Mouse (Mus musculus) thymus, postnatal 4 days (tissue): Measurements from ENCODE around the gene Mars.

Experiments used
- DNase-seq: peaks from one replicate; pipeline ENCODE4 v3.0.0; 2021

Gene Mars

DNA sequence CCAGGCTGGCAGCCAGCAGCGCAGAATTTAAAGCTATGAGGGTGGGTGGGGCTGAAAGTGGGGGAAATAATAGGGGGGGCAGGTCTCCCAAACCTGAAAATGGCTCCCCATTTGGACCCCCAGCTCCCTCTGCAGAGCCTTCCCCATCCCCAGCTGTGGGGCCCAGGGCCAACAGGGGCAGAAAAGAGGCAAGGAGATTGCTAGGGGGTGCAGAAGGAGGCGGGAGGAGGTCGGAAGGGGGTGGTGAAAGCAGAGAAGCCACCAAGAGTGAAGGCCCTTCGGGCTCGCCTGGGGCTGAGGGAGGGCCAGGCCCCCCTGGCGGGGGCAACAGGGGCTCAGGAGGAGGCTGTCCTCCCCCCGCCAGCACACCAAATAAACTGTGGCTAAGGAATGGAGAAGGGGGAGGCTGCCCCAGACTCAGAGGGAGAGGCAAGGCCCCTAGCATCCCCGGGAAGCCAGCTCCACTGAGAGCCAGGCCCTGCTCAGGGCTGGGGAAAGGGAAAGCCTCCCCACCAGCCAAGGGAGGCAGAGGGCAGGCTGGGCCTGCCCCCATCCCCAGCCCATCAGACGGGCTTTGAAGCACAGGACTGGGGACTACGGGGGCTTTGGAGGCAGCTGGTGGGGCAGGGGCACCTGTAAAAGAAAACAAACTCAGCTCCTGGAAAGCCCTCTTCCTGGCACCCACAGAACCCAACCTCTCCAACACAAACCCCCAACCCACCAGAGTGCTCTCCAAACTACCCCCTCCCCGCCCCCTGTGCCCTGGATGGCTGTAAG lies 26.7 kb downstream of the Mars start:
- DNase-seq = no peak

DNA sequence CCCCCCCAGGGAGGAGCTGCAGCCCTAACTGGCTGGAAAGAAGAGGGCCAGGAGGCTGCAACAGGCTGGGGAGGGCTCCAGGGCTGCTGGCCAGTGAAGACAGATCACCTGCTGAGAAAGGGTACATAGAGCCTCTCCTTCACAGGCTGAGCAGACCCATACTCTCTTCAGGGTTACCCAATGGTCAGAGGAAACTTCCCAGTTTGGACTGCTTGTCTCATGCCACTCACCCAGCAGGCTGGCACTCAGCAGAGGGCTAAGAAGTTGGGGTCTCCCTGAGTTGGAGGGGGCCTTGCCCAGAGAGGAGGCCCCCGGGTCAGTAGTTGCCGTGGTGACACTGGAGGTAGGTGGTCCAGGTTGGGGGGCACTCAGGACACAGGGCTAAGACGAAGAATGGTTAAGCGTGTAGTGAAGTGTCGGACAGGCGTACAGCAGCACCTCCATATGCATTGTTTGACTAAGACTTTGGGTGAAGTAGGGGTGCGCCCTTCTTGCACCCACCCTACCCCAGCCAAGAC lies 27.4 kb downstream of the Mars start:
- no peak for DNase-seq

DNA sequence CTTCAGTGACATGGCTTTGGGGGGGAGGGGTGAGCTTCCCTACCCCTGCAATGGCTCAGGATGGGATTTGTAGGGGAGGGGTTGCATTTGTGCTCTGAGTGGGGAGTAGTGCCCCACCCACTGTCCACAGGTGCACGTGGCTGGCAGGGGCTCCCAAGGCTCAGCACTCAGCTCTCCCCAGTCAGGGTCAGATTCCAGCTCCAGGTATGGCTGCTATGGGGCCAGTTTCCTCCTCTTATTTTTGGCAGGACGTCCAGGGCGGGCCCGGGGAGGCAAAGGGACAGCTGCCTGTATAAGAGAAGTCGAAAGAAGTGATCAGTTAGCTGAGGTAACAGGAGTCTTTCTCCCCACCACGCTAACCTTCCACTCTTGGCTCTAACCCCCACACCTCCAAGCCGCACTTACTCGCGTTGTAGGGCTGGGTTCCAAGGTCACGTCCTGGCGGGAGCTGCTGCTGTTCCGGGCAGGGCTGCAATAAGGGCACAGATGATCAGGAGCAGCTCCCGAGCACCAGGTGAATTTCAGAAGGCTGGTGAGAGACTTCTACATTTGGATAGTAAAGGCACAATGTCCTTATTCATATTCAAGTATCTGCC lies 28.9 kb downstream of the Mars start:
- no peak for DNase-seq

DNA sequence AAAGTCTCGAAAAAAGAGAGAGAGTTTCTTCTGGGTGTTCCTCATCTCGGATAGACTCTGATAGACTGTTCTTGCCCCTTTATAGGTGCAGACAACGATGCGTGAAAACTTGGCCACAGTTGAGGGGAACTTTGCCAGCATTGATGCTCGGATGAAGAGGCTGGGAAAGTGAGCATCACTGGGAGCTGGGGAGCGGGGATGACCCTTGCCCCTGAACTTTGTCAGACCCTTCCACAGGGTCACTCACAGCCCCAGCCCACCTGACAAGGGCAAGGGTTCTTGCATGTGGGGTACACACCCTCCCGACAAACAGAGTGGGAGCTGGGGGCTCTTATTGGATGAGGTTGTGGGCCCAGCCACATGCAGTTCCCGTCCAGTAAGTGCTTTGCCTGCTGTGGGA lies 30.3 kb downstream of the Mars start:
- DNase-seq = no peak

DNA sequence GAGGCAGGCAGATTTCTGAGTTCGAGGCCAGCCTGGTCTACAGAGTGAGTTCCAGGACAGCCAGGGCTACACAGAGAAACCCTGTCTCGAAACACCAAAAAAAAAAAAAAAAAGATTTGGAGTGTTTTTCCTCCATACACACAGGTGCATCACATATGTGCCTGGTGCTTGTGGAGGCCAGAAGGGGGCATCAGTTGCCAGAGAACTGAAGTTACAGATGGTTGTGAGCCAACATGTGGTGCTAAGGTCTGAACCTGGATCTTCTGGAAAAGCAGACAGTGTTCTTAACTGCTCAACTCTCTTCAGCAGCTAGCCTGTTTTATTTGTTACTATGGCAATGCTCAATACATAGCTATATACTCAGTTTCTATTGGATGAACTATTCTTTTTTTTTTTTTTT lies 31.9 kb downstream of the Mars start:
- no peak for DNase-seq

DNA sequence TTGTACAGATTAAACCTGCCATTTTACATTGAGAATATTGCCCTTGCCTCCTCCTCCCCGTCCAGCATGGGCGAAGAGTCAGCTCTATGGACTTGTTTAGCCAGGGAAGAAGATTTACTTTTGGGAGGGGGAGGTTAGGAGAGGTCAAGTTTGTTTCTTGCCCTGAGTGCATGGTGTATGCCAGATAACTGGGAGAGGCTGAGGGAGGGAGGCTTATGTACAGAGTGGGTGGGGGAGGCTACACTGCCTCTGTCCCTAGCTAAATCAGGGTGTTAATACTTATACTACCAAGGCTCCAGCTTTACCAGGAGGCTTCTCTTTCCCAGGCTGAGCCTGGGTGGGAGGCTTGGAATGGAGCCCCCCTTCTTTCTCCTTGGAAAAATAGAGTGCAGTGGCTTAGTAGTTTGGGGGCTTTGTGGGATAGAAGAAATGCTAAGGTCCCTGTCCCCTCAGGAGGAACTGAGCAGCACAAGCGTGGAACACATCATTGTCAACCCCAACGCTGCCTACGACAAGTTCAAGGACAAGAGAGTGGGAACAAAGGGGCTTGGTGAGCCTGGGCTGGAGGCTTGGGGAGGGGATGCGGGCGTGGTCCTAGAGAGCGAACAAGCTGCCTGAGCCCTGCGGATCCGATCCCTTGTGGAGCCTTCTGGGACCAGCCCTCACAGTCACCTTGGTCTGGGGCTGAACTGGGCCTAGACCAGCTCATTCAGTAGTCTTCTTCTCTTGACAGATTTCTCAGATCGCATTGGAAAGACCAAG lies 37.1 kb downstream of the Mars start:
- no peak for DNase-seq

DNA sequence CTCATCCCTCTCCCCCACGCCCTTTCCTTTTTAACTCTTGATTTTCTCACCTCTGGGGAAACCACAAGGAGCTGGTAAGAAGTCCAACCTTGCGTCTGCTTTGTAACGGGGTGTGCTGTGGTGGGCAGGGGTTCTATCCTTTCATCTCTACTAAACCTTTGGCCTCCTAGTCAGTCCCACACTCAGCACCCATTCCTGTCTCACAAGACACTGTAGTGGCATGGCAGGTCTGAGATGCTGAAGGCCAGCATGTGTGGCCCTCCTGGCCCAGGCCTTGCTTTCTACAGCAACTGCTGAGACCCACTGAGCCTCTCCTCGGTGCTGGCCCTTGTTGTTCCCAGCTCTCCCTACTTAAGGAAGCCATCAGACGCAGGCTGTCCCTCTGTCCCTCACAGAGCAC lies 39.2 kb downstream of the Mars start:
- no peak for DNase-seq

DNA sequence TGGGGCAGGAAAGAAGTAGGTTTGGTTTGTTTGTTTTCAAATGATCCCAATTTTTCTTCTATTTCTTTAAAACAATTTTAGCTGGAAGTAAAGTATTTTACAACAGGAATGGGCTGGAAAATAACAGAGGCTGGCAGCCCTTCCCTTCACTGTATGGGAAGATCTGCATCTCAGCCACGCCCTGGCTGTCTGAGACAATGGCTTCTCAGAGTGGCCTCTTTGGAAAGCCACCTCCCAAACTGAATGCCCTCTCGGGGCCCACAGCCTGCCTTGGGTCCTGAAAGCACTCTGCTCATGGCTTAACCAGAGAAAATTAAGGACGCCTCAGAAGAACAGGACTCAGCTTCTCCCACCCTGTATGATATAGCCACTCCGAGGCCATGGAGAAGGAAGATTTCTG lies 41.7 kb downstream of the Mars start:
- no peak for DNase-seq

DNA sequence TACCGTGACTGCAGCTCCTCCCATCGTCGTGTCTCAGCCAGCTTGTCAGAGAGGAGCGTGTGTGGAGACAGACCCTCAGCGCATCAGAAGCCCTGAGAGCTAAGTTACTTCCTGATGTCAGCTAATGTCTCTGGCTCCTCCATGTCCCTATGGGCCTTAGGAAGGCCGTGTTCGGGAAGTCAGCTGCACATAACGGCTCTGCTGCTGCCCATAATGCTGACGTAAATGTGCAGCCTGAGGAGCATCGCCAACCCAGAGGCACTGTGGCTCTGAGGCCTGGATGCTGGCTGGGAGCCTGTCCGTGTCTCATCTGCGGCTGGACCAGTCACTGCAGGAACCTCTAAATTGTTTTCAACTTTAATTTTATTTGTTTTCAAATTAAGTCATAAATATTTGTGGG lies 42.5 kb downstream of the Mars start:
- no peak for DNase-seq

DNA sequence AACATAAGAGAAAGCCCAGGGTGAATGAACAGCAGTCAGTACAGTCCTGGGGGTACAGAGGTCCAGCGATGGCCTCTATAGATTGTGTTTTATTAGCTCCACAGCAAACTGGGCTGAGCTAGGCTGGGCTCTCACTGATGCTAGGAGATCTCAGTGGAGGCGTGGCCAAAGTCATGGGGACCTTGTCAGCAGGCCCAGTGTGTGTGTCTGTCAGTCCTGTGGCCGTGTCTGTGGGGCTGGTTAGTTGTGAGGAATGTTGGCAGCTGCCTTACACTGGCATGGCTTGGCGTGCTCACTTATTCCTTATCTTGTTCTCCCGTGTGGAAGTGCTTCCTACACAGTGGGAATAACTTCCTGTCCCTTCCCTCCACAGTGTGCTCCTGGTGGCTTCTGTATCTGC lies 43.2 kb downstream of the Mars start:
- no peak for DNase-seq

DNA sequence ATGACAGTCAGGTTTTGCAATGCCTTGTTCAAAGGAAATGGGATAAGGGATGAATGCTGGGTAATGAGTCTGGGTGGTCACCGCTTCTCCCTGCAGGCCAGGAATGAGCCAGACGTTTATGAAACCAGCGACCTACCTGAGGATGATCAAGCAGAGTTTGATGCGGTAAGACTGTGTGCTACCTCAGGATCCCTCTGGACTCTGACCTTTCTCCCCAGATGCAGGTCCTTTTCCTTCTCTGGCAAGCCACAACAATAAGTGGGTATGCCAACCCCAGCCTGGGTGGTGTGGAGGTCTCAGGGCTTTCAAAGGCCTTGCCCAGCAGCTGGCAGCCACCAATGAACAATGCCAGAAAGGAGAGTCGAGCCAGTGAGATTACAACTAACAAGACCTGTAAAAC lies 44.3 kb downstream of the Mars start:
- no peak for DNase-seq

DNA sequence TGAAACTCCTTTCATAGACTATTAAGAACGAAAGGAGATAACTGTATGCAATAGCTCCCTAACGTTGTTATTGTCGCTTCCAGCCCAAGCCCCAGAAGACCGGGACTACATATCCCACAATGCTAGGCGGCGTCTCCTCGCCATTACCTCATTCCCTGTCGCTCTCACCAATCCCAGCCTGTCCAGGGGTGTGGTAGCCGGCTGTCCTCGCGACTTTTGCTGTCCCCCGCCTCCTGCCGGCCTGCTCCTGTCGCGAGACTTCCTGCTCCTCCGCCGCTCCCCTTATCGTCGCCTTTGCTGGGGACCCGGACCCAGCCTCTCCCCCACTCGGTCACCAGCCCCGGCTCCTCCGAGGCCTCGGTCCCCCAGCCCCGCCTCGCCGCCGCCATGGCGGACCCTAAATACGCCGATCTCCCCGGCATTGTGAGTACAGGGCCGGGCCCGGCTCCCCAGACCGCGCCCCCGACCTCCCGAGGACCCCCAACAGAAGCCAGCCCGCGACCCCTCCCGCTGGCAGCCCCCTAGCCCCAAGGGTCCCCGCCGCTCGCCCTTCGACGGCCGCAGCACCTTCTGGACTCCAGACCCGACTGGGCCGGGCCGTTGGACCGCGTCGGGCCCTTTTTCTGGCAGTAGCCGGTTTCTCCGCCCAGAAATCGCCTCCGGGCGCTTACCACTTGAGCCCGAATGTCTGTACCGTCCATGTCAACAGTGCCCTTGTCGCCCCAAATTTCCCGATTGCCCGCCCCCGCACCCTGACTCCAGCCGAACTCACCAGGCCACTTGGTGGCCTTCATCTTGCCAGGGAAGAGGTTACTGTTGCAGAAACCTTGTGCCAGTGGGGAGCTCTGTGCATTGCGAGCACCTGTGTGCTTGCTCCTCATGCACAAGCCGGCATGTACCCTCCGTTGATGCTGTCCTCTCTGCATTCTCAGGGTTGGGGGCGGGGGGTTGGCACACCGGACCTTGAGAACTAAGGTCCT lies 45.2 kb downstream of the Mars start, which contains the start of gene Dctn2:
Gene Dctn2 (plus strand): TSS at position 257 of the 980 bp plus-strand sequence.
- peak; percentile 89 for DNase-seq

DNA sequence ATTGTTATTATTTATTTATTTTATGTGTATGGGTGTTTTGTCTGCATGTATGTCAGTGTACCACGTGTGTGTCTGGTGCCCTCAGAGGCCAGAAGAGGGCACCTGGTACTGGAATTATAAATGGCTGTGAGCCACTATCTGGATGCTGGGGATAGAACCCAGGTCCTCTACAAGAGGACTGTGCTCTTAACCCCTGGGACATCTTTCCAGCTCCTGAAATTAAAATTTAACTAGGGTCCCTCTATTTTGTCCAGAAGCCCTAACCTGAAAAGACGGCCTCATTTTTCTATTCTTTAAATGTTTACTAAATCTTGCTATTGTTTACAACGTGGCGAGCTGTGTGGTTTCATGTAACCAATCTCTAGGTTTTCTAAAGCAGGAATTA lies 45.9 kb downstream of the Mars start:
- DNase-seq = peak; percentile 37

DNA sequence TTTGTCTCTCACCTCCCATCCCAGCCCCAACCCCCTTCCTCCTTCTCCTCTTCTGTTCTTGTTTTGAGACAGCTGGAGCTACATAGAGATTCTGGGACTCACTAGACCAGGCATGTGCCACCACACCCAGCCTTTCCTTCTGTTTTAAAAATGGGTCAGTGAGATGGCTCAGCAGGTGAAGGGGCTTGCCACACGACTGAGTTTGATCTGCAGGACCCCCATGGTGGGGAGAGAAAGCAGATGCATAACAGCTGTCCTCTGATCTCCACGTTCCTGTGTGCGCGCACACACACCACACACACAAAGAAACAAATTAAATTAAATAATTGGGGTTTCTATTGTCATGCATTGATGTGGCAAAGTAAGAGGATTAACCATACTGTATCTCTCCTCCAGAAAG lies 46.6 kb downstream of the Mars start:
- no peak for DNase-seq

DNA sequence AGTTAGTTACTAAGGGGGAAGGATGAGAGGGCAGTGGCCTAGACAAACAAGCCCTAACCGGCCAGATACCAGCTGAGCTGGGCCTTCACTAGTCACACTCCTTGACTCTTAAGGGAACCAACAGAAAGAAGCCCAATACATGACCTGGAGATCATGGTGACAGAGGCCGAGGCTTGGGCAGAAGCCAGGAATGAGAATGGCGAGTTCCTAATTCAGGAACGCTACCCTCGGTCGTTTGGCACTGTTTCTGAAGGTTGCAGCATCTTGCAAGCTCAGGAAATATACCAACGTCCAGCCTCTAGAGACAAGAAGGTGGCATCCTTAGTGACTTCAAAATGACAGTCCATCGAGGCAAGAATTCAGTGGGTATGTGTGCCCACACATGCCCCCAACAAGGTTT lies 47.2 kb downstream of the Mars start:
- no peak for DNase-seq

DNA sequence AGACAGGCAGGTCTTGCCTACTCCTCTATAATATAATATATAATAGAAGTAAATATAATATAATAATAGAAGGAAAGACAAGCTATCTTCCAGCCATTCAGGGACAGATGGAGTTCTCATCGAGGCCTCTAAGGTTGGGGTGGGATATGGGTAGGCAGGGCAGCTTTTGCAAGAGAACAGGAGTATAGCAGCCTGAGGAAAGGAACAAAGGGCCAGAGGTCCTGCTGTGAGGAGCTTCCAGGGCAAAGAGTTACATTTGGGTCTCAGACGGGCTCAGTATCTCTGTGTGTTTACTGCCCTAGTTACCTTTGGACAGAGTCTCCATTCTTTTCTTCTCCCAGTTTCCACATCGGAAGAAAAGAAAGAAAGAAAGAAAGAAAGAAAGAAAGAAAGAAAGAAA lies 48.0 kb downstream of the Mars start:
- no peak for DNase-seq

DNA sequence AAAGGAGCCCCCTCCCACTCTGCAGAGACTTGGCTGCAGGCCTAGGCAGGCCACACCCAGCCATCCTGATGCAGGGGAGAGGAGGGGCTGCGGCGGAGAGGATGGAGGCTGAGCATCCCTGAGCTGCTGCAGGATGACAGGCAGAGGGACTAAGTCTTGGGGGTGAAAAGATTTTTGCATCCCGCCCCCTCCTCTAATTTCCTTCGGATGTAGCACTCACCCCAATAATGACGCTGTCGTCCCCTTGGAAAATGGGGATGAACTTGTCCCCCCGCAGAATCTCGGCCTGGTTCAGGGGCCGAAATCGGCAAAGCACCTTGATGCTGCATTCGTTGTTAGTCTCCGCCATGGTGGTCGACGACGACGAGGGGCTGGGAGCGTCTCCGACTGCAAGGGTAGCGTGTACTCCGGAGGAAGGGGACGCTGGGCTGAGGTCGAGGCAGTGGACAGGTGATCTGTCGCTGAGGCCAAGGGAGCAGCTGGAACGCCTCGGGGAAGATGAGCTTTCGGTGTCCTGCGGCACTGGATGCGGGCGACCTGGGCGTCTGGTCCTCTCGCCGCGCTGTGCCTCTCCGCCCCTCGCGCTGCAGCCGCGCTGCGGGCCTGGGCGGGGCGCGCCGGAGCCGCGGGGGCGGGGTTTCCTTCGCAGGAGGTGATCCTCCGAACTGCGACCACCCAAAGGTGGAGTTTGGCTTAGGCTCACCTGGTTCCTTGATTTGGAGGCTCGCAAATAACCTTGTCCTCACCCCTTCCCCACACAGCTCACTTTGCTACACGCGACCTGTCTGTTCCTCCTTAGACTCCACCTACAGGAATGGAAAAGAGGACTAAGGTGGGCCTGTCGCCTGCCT lies 48.8 kb downstream of the Mars start, which contains the start of gene Kif5a:
Gene Kif5a (minus strand): TSS at position 801 of the 851 bp plus-strand sequence.
- DNase-seq = peak; percentile 78

DNA sequence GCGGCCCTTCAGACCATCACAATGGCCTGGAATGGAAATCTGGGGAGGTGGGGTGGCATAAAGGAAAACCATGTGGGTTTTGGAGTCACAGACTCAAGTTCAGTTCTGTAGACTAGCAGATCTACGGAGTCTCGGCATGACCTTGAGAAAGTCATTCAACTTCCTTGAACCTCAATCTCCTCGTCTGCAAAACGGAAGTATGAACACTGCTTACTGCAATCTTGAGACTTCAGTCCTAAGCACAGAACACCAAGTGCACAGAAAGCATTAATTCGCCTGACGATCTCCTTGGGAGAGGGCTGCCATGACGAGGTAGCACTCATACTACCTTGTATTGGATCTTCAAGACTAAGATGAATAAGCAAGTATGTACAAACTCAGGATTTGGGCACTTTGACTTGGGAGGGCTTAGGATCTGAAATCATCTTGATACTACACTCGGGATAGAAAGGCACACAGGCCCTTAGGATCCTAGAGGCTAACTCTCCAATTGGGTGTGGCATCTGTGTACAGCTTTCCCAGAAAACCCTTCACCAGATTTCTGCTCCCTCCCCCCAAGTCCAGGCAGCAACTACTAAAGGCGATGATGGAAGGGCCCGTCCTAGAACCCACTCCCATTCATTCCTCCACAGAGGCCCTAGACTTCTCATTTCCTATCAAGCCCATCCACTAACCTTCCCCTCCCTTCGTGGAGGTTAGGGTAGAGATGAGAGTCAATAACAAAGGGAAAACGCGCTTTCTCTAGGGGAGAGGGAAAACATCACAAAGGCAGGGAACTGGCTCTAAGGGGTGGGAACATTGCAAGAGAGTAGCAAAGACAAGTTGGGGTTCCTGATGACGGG lies 49.7 kb downstream of the Mars start:
- DNase-seq = no peak

DNA sequence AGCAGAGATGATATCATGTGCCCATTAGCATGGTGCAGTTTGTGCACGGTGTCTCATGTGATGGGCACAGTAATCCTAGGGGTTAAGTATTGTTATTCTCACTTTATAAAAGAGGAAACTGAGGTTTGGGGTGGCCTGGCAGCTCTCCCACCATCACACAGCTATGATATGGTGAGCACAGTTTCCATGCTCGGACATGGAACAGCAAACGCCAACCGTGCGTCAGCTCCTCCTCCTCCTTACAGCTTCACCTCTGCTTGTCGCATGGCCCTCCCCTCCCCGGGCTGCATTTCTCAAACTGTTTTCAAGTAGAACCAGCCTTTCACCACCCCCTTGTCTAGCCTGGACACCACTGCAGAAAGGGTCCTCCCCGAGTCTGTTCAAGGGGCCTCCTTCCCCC lies 53.1 kb downstream of the Mars start:
- DNase-seq = no peak

DNA sequence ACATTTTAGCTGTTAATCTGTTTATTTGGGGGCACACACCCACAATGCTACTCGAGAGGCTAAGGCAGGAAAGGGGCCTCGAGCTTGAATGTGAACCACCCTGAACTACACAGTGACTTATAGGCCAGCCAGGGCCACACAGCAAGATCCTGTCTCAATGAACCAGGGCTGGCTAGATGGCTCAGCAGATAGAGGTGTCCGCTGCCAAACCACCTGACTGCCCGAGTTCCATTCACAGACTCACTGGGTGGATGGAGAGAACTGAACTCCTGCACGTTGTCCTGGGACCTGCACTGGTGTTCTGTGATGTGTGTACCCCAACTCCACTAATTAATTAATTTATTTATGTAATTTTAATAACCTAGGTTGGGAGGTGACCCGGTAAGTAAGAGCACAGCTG lies 53.8 kb downstream of the Mars start:
- no peak for DNase-seq
